Mouse (Mus musculus): ENCODE results near the gene Aloxe3.

GRCm38 (mm10) chr11:69087597-69087996 is 38.1 kb upstream of the Aloxe3 start:
- no peak for TF ChIP-seq CTCF (IDR thresholded peaks at IDR 0.05; ENCODE audit: low read depth)
- TF ChIP-seq EP300 (optimal IDR thresholded peaks at IDR 0.05), result no peak
